Mouse (Mus musculus) stomach, postnatal 0 days (tissue): ENCODE measurements around the gene Sbf2. TPM values are rescaled to one million over a fixed set of nuclear protein-coding genes. Genes with fewer than 3 reads are reported as not detected.
A peak's percentile ranks its signal among the peaks of the same experiment; 100 is the strongest.

Experiments
- ATAC-seq: fragments of 200-750 bp; cut with Nextera tagmentation; 2 replicates; pipeline ENCODE4 v1.8.0; 2017; ENCODE audit not compliant: low FRiP score, low TSS enrichment
- DNase-seq: peaks from one replicate; pipeline ENCODE4 v3.0.0-alpha.2; 2016; ENCODE audit warnings: low spot score
- H3K27ac ChIP-seq: fragments of 300-500 bp; sonication (generic); replicated peaks from 2 replicates; pipeline ENCODE4 v1.5.1; 2014; ENCODE audit warnings: mild to moderate bottlenecking, control low read depth
- H3K27me3 ChIP-seq: fragments of 300-500 bp; sonication (generic); 2 replicates; pipeline ENCODE4 v1.6.1; 2014; ENCODE audit warnings: low read length; ENCODE audit not compliant: control insufficient read depth, insufficient read depth
- H3K36me3 ChIP-seq: fragments of 300-500 bp; sonication (generic); 2 replicates; pipeline ENCODE4 v1.6.1; 2014; ENCODE audit warnings: low read length, mixed read lengths; ENCODE audit not compliant: control insufficient read depth, insufficient read depth
- H3K4me1 ChIP-seq: fragments of 300-500 bp; sonication (generic); replicated peaks from 2 replicates; pipeline ENCODE4 v1.6.1; 2014; ENCODE audit warnings: antibody characterized with exemption; ENCODE audit not compliant: control insufficient read depth, insufficient read depth
- H3K4me2 ChIP-seq: fragments of 300-500 bp; sonication (generic); replicated peaks from 2 replicates; pipeline ENCODE4 v1.6.1; 2014; ENCODE audit warnings: low read depth, mild to moderate bottlenecking, control low read depth, moderate library complexity
- H3K4me3 ChIP-seq: fragments of 300-500 bp; sonication (generic); 2 replicates; pipeline ENCODE4 v1.5.1; 2014; ENCODE audit warnings: low read depth, low read length, control low read depth
- H3K9ac ChIP-seq: fragments of 300-500 bp; sonication (generic); 2 replicates; pipeline ENCODE4 v1.6.1; 2014; ENCODE audit warnings: mild to moderate bottlenecking, low read length, control low read depth, mixed read lengths
- H3K9me3 ChIP-seq: fragments of 300-500 bp; sonication (generic); 2 replicates; pipeline ENCODE4 v1.6.1; 2016; ENCODE audit warnings: low read length; ENCODE audit not compliant: control insufficient read depth
- CTCF ChIP-seq: IDR thresholded peaks from 2 replicates; pipeline ENCODE4 v1.5.1; 2016; ENCODE audit warnings: antibody characterized with exemption, low read depth, mild to moderate bottlenecking, moderate library complexity
- EP300 ChIP-seq: optimal IDR thresholded peaks from 2 replicates; pipeline ENCODE3; 2016; ENCODE audit warnings: antibody characterized with exemption
- WGBS: fragments of 180-500 bp; shearing (Covaris S2); extraction: QIAGEN DNeasy Blood & Tissue Kit; methylation state at CpG from one replicate; pipeline ENCODE4 v1.1.7; 2014; 5-methylcytosine and 5-hydroxymethylcytosine counted together
- polyA plus RNA-seq: library from polyadenylated mRNA; unstranded; fragments of >200 nt; fragmentation: Nextera tagmentation; extraction: Ambion mirVana; gene quantifications from 2 replicates; pipeline ENCODE4 v1.2.1, GENCODE M21; 2015

Gene Sbf2
- polyA plus RNA-seq, 1 experiment from 2014 or later, result 14.9 TPM

DNA sequence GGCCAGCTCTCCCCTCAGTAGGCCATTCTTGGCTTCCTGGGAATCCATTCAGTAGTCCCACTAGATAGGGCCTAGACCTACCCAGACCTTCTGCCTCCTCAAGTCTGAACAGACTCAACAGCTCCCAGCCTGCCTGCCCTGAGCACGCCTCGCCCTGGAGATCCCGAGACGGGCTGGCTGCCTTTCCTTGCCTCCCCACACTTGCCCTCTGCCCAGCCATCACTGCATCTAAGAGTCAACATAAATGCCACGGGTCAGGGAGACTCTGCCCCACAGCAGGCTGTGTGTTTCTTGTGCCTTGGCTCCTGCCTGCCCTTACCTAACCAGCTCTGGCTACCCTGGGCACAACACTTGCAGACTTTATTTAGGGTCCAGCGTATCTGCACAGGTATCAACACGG is 316.6 kb downstream of the Sbf2 start:
- 67% methylated on average over 7 of the region's 7 CpGs for WGBS
- H3K36me3 ChIP-seq, result no peaks in the 10 kb centered on the region

DNA sequence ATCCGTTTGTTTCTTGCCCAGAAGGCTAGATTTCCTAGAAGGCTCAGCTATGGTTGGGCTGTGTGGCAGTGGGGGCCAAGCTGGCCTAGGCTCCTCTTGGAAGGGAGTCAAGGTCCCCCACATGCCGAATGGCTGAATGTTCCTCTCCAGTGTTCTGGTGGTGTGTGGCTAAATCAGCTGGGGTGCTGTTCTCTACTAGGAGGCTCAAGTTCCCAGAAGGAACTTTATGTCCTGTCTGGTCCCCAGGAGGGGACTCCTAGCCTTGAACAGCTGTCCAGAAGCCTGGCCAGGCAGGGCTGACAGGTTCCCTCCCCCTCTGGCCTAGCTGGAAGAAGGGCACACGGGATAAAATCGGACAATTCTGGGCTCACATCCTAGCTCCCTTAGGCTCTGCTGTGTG is 317.1 kb downstream of the Sbf2 start:
- no peak overlapping the region for H3K4me3 ChIP-seq
- H3K36me3 ChIP-seq, result no peaks in the 10 kb centered on the region
- peaks cover 7% of the 10 kb centered on the region; the same call in 1 of the 2 replicates for H3K4me1 ChIP-seq
- H3K9me3 ChIP-seq, result no peaks in the 10 kb centered on the region
- H3K9ac ChIP-seq, result peak overlapping the region; percentile 31; the same call in 1 of the 2 replicates
- TF ChIP-seq EP300 (no peak), CTCF (no peak)
- H3K27ac ChIP-seq, result peak overlapping the region; percentile 83
- H3K27me3 ChIP-seq, result no peaks in the 10 kb centered on the region
- 29% methylated on average over 4 of the region's 4 CpGs for WGBS
- H3K4me2 ChIP-seq, result no peak overlapping the region
- ATAC-seq (peak; percentile 3; the same call in 1 of the 2 replicates), DNase-seq (no peak)

More for the DNA sequence above, 316.6 kb downstream of the Sbf2 start:
- DNase-seq (peak; percentile 53), ATAC-seq (peak; percentile 45)
- Histone ChIP-seq H3K27ac (peak overlapping the region; percentile 83), H3K4me3 (no peak overlapping the region), H3K27me3 (no peaks in the 10 kb centered on the region), H3K4me2 (no peak overlapping the region), H3K9ac (no peak overlapping the region), H3K4me1 (peaks cover 7% of the 10 kb centered on the region; the same call in 1 of the 2 replicates), H3K9me3 (no peaks in the 10 kb centered on the region)
- no peak for TF ChIP-seq EP300
- TF ChIP-seq CTCF, result no peak

DNA sequence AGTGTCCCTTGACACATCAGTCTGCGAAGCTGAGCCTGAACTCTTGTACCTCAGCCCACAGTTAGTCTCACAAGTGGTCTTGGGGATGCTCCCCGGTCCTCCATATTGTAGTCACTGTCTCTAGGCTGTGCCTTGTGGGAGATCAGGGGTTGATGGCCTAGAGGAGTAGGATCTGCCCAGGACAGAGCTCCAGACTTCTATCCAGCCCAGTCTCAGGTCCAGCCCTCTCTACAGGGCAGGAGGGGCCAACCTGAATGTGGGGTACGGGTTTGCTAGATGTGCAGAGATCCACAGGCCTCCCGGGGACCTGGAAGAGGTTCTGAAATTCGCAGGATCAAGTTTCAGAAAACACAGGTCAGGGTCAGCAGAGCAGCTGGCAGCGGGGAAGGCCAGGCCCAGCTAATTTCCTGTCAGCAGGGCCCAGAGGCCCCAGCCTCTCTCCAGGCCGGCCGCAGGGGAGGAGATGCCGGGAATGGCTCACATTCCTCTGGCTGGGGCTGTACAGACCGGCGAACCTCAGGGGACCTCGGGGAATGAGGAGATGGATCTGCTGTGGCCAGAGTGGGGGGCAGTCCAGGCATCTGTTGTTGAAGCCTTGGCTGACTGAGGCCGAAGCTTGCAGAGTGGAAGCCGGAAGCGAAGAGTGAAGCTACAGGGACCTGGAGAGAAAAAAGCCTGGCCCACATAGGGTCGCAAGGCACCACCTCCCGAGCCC is 317.7 kb downstream of the Sbf2 start:
- no peak for TF ChIP-seq EP300
- no peak for TF ChIP-seq CTCF

DNA sequence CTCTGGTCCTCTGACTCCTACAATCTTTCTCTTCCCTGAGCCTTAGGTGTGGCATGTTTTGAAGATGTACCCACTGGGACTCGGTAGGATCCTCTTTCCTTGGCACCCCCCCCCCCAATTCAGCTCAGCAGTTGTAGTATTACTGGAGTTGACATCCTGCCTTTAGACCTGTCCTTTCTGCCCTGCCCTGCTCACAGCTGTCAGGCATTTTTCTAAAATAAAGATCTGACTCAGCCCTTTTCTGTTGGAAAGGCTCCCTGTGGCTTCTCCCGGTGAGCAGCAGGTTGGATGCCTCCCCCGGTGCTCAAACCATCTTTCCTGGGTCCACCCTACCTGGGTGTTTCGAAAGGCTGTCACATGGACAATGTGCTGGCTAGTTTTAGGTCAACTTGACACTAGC is 325.1 kb downstream of the Sbf2 start:
- no peaks in the 10 kb centered on the region for H3K36me3 ChIP-seq
- TF ChIP-seq EP300 (no peak), CTCF (no peak)
- H3K27ac ChIP-seq, result 0 out of 2 replicates have a peak overlapping the region, but pooled peaks have one; percentile 20
- WGBS, result 63% methylated on average over 4 of the region's 4 CpGs
- H3K27me3 ChIP-seq, result no peaks in the 10 kb centered on the region
- H3K9ac ChIP-seq, result no peak overlapping the region
- DNase-seq (no peak), ATAC-seq (no peak)
- H3K4me3 ChIP-seq, result no peak overlapping the region
- no peaks in the 10 kb centered on the region for H3K9me3 ChIP-seq
- peaks cover 2% of the 10 kb centered on the region; the same call in 1 of the 2 replicates for H3K4me1 ChIP-seq
- no peak overlapping the region for H3K4me2 ChIP-seq

More for the DNA sequence above, 317.7 kb downstream of the Sbf2 start:
- H3K27me3 ChIP-seq, result no peaks in the 10 kb centered on the region
- no peaks in the 10 kb centered on the region for H3K9me3 ChIP-seq
- peaks cover 7% of the 10 kb centered on the region; the same call in 1 of the 2 replicates for H3K4me1 ChIP-seq
- no peaks in the 10 kb centered on the region for H3K36me3 ChIP-seq
- H3K27ac ChIP-seq, result peak overlapping the region; percentile 83
- 29% methylated on average over 17 of the region's 17 CpGs for WGBS
- H3K4me3 ChIP-seq, result no peak overlapping the region
- ATAC-seq, result peak; percentile 59; the same call in 1 of the 2 replicates
- H3K9ac ChIP-seq, result peak overlapping the region; percentile 31
- H3K4me2 ChIP-seq, result no peak overlapping the region
- peak; percentile 44 for DNase-seq

DNA sequence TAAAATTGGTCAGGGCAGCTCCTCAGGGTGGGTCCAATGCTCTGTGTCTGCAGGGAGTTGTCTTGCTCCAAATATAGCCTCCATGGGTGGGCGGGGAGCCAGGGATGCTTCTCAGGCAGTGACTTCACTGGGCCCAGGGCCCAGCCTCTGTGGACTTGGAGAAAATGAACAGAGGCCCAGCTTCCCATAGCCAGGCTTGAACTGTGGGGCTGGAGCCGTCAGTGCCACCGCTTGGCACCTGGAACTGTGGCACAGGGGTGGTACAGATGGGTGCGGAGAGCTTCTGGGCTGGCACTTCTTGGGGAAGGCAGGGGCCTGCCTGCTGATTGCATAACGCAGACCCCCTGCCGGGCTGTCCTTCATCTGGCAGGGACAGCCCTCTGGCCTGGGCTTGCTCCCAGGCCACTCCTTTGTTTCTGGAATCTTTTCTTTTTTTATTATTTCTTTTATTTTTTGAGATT is 326.0 kb downstream of the Sbf2 start:
- 0 out of 2 replicates have a peak overlapping the region, but pooled peaks have one; percentile 43 for H3K9ac ChIP-seq
- H3K4me1 ChIP-seq, result peaks cover 2% of the 10 kb centered on the region; the same call in 1 of the 2 replicates
- no peak overlapping the region for H3K4me2 ChIP-seq
- ATAC-seq, result peak; percentile 63; the same call in 1 of the 2 replicates
- peak overlapping the region; percentile 87 for H3K27ac ChIP-seq
- peak; percentile 7 for TF ChIP-seq EP300
- TF ChIP-seq CTCF, result 0 out of 2 replicates have a peak, but pooled peaks have one; percentile 12
- H3K27me3 ChIP-seq, result no peaks in the 10 kb centered on the region
- H3K36me3 ChIP-seq, result no peaks in the 10 kb centered on the region
- 29% methylated on average over 6 of the region's 6 CpGs for WGBS
- no peak overlapping the region for H3K4me3 ChIP-seq
- H3K9me3 ChIP-seq, result no peaks in the 10 kb centered on the region
- peak; percentile 68 for DNase-seq

DNA sequence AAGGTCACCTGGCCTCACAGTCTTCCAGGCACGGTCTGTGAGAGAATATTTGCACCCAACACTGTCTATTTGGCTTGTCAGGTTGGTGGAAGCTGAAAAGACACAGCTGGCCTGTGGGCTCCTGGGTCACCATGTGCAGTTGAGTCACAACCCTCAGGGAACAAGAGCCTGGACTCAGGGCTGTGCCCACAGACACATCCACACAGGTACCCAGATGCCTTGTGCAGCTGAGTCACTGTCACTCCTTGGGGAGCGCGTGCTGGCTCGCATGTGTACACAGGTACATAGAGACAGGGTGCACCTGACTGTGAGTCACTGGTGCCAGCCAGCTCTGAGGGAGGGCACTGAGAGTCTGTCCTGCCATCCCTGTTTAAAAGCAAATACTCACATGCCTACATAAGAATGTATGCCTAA is 326.5 kb downstream of the Sbf2 start:
- 50% methylated on average over 4 of the region's 4 CpGs for WGBS
- H3K4me1 ChIP-seq, result peaks cover 2% of the 10 kb centered on the region; the same call in 1 of the 2 replicates
- no peaks in the 10 kb centered on the region for H3K27me3 ChIP-seq
- no peak overlapping the region for H3K4me2 ChIP-seq
- no peak overlapping the region for H3K9ac ChIP-seq
- no peak overlapping the region for H3K4me3 ChIP-seq
- H3K9me3 ChIP-seq, result no peaks in the 10 kb centered on the region
- H3K36me3 ChIP-seq, result no peaks in the 10 kb centered on the region
- peak; percentile 69 for TF ChIP-seq EP300
- TF ChIP-seq CTCF, result no peak
- peak overlapping the region; percentile 87 for H3K27ac ChIP-seq
- ATAC-seq (peak; percentile 96), DNase-seq (peak; percentile 80)
